Mouse (Mus musculus) ES-E14 (cell line): ENCODE data around the gene Paqr3. TPM values are rescaled to one million over a fixed set of nuclear protein-coding genes. Genes with fewer than 3 reads are reported as not detected.

Source experiments
- DNase-seq: peaks from one replicate; pipeline ENCODE4 v3.0.0-alpha.2; 2013; ENCODE audit warnings: low read depth, low spot score
- H3K27ac ChIP-seq: 2 replicates; pipeline ENCODE4 v1.5.1; 2012; ENCODE audit warnings: low read depth, mild to moderate bottlenecking, low read length, moderate library complexity, mixed read lengths; ENCODE audit not compliant: poor library complexity, insufficient read depth, severe bottlenecking
- H3K36me3 ChIP-seq: 2 replicates; pipeline ENCODE4 v1.6.1; 2012; ENCODE audit warnings: mild to moderate bottlenecking, low read length, moderate library complexity, mixed read lengths; ENCODE audit not compliant: control insufficient read depth, poor library complexity, insufficient read depth, severe bottlenecking
- H3K4me1 ChIP-seq, 2 experiments: fragments of 150-350 bp in 1 of 2; sonication (generic) in 1 of 2; 2 replicates each; pipeline ENCODE4 v1.6.1; 2012; ENCODE audit warnings: low read length in 2 of 2, mild to moderate bottlenecking in 1 of 2, mixed read lengths in 1 of 2; ENCODE audit not compliant: control insufficient read depth in 2 of 2, insufficient read depth in 2 of 2, poor library complexity in 1 of 2
- H3K4me3 ChIP-seq, 2 experiments: fragments of 150-350 bp in 1 of 2; sonication (generic) in 1 of 2; 2 replicates each; pipeline ENCODE4 v1.5.1; 2012; ENCODE audit warnings: low read length in 2 of 2, low read depth in 1 of 2, mild to moderate bottlenecking in 1 of 2, mixed read lengths in 1 of 2; ENCODE audit not compliant: insufficient read depth in 1 of 2, poor library complexity in 1 of 2, severe bottlenecking in 1 of 2
- H3K9ac ChIP-seq: 2 replicates; pipeline ENCODE4 v1.6.1; 2012; ENCODE audit warnings: low read depth, mild to moderate bottlenecking, low read length, mixed read lengths; ENCODE audit not compliant: poor library complexity, insufficient read depth, severe bottlenecking
- H3K9me3 ChIP-seq: fragments of 150-350 bp; sonication (generic); 2 replicates; pipeline ENCODE4 v1.6.1; 2012; ENCODE audit warnings: low read depth, mild to moderate bottlenecking, low read length; ENCODE audit not compliant: control insufficient read depth, insufficient read depth
- CHD2 ChIP-seq: IDR thresholded peaks from 2 replicates; pipeline ENCODE4 v1.6.1; 2014; ENCODE audit warnings: mild to moderate bottlenecking, low read depth, low read length, inconsistent platforms
- HCFC1 ChIP-seq: IDR thresholded peaks from 2 replicates; pipeline ENCODE4 v1.6.1; 2012; ENCODE audit warnings: low read length, inconsistent platforms, borderline replicate concordance; ENCODE audit not compliant: insufficient read depth
- MAFK ChIP-seq: IDR thresholded peaks from 2 replicates; pipeline ENCODE4 v1.6.1; 2014; ENCODE audit warnings: mild to moderate bottlenecking, low read depth, low read length, inconsistent platforms; ENCODE audit not compliant: insufficient read depth
- ZC3H11A ChIP-seq: IDR thresholded peaks from 2 replicates; pipeline ENCODE4 v1.6.1; 2012; ENCODE audit warnings: low read depth, mild to moderate bottlenecking, inconsistent platforms, low read length, borderline replicate concordance
- ZNF384 ChIP-seq: IDR thresholded peaks from 2 replicates; pipeline ENCODE4 v1.6.1; 2012; ENCODE audit warnings: low read depth, low read length, inconsistent platforms
- in situ Hi-C, 2 experiments: fragments of 600-800 bp; cut with MboI; formaldehyde crosslinking; loops; one replicate each; pipeline ENCODE4 v1.15.1; 2025; ENCODE audit warnings: low sequenced_read_pairs in 2 of 2, inconsistent platforms in 1 of 2; ENCODE audit not compliant: unreplicated experiment in 2 of 2
- total RNA-seq: library from RNA; depleted of rRNA; stranded (reverse); fragments of 300-350 nt; gene quantifications from 2 replicates; pipeline ENCODE4 v1.2.3, GENCODE M21; 2012

Paqr3 gene
- total RNA-seq, 1 experiment, result 10.0 TPM

DNA sequence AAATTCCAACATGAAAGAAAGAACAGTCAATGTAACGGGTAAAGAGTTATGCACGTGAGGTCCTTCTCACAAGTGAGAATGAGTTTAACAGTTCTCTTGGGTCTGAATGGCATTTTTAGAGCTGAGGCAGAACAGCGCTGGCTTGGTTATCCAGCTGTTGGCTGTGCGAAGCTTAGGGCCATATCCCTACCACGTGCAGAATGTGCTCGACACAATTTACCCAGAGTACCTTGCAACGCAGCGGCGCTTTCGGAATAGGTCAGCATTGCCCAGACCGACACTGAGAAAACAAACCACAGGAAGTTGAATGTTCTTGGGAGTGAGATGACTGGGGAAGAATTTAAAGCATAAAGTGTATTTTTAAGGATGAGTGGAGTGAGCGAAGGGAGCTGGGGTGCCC lies 13.6 kb upstream of the Paqr3 start:
- H3K9ac ChIP-seq, result no peak overlapping the region
- no peak overlapping the region for H3K27ac ChIP-seq
- no peak overlapping the region for H3K4me3 ChIP-seq
- no peak for TF ChIP-seq HCFC1
- no peak for TF ChIP-seq ZC3H11A
- no peak for TF ChIP-seq ZNF384
- no peak for TF ChIP-seq MAFK
- no peak for TF ChIP-seq CHD2
- no peak for DNase-seq
- no peaks in the 10 kb centered on the region for H3K36me3 ChIP-seq
- in situ Hi-C loops, result loop anchor here (5.0 to 25.0 kb wide), 3 partner anchors 430 to 1062 kb away; no protein-coding TSS in a partner anchor
- no peaks in the 10 kb centered on the region for H3K4me1 ChIP-seq
- no peaks in the 10 kb centered on the region for H3K9me3 ChIP-seq

DNA sequence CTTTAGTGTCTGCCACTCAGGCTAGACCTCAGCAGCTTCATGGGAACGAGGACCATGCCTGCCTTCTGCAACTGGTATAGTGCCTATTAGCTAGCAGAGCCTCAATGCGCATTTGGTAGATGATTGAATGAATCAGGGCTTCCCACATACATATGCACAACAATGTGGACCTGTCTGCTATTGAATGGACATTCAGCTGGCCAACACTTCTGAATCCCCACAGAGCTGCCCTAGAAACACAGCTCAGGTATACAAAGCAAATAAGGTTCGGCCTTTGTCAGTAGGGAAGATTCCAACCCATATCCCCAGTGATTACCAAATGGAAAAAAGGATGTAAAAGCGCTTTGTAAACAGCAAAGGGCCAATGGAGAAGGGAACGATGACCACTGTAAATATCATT lies 699 bp downstream of the Paqr3 start:
- H3K36me3 ChIP-seq, result peaks cover 1% of the 10 kb centered on the region; the same call in 1 of the 2 replicates
- no peak for TF ChIP-seq MAFK
- TF ChIP-seq ZC3H11A, result no peak
- no peak for TF ChIP-seq ZNF384
- H3K9ac ChIP-seq, result peak overlapping the region; percentile 84; the same call in 1 of the 2 replicates
- H3K9me3 ChIP-seq, result no peaks in the 10 kb centered on the region
- no peak overlapping the region for H3K27ac ChIP-seq
- H3K4me1 ChIP-seq, result peaks cover 0 to 3% of the 10 kb centered on the region in 2 experiments; a peak in 2 of 4 replicates
- in situ Hi-C loops, result loop anchor here (25.0 kb wide), 1 partner anchor 1077 kb away; no protein-coding TSS in a partner anchor
- no peak for DNase-seq
- H3K4me3 ChIP-seq, result peak overlapping the region; percentile 79 to 81

DNA sequence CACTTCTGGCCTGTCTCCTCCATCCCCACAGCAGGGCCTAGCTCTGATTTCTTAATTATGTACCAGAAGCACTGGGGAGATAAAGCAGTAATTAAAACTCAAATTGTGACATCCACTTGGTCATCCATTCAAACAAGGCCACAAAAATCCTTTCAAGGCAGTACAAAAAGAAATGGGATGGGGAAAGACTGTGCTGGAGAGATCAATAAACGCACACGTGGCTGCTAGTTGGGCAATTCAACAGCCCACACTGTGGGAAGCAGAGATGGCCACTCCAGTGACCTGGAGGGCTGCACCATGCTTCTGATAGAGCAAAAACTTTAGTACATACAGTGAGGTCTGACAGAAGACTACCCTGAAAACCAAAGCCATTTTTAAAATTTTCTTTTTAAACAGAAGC lies 1.3 kb downstream of the Paqr3 start:
- DNase-seq, result no peak
- H3K36me3 ChIP-seq, result peaks cover 3% of the 10 kb centered on the region; the same call in 1 of the 2 replicates
- in situ Hi-C loops, result loop anchor here (25.0 kb wide), 1 partner anchor 1077 kb away; no protein-coding TSS in a partner anchor
- no peak overlapping the region for H3K27ac ChIP-seq
- no peak overlapping the region for H3K4me3 ChIP-seq
- TF ChIP-seq ZNF384, result no peak
- TF ChIP-seq HCFC1, result no peak
- TF ChIP-seq MAFK, result no peak
- TF ChIP-seq CHD2, result no peak
- TF ChIP-seq ZC3H11A, result no peak
- no peak overlapping the region for H3K9ac ChIP-seq
- H3K9me3 ChIP-seq, result no peaks in the 10 kb centered on the region
- H3K4me1 ChIP-seq, result peaks cover 0 to 3% of the 10 kb centered on the region in 2 experiments; a peak in 2 of 4 replicates

DNA sequence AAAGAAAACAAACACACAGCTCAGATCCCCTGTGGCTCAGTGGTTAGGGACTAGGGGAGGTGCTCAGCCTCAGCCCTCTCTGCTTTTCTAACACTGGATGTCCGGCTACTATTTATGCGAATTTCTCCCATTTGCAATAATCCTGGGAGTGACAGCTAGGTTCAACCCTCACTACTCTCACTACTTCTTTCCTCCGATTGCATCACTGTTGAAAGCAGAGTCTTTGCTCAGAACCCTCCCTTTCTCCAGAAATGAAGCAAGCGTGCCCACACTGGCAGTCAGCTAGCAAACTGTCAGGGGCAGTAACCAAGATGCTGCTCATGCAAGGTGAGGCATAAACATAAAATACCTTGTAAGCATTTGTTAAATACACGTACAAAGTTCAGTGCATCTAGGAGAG lies 3.1 kb downstream of the Paqr3 start:
- Histone ChIP-seq H3K9ac (no peak overlapping the region), H3K4me3 (no peak overlapping the region), H3K9me3 (no peaks in the 10 kb centered on the region), H3K4me1 (peaks cover 0 to 3% of the 10 kb centered on the region in 2 experiments; a peak in 2 of 4 replicates), H3K27ac (no peak overlapping the region), H3K36me3 (peaks cover 3% of the 10 kb centered on the region; the same call in 1 of the 2 replicates)
- in situ Hi-C loops, result loop anchor here (25.0 kb wide), 1 partner anchor 1079 kb away; no protein-coding TSS in a partner anchor
- no peak for TF ChIP-seq ZC3H11A
- DNase-seq, result no peak

GRCm38 (mm10) chr5:97099954-97100353 lies 11.4 kb downstream of the Paqr3 start:
- Histone ChIP-seq H3K4me1 (peaks cover 0 to 3% of the 10 kb centered on the region in 2 experiments; a peak in 2 of 4 replicates), H3K4me3 (no peak overlapping the region), H3K27ac (no peak overlapping the region), H3K9ac (no peak overlapping the region), H3K9me3 (no peaks in the 10 kb centered on the region), H3K36me3 (peaks cover 15% of the 10 kb centered on the region; the same call in 1 of the 2 replicates)
- DNase-seq, result no peak
- TF ChIP-seq HCFC1, result no peak
- no peak for TF ChIP-seq ZNF384
- no peak for TF ChIP-seq MAFK
- no peak for TF ChIP-seq CHD2
- no peak for TF ChIP-seq ZC3H11A
- in situ Hi-C loops, result loop anchor here (25.0 kb wide), 1 partner anchor 1087 kb away; no protein-coding TSS in a partner anchor
